In the genomic region with DNA sequence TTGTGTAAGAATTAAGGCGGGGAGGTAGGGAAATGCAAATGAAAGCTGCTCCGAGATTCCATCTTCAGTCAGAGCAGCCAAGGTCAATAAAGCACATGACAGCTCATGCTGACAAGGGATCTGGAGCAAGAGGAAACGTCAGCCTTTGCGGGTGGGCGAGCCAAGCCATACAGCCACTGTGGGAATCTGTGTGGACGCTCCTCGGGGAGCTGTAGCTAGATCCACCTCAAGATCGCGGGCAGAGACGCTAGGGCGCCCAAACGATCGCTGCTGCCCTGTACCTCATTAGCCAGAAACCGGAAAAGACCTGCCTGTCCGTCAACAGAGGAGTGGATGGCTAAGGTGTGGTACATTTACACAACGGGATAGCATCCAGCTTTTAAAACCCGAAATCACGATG, we compare ENCODE assay signal across 7 mouse cellular contexts. TPM values are rescaled to one million over a fixed set of nuclear protein-coding genes. Genes with fewer than 3 reads are reported as not detected.
DNase-seq lines count a peak whose midpoint lies in the region; ATAC-seq and TF ChIP-seq lines count a peak whose summit lies in the region.

No protein-coding gene starts in this region.

- no peak for TF ChIP-seq CTCF in E14TG2a.4 (conservative IDR thresholded peaks at IDR 0.05; ENCODE audit: low read length)
- TF ChIP-seq CTCF in forebrain, postnatal 0 days (IDR thresholded peaks at IDR 0.05; ENCODE audit: low read depth) = no peak
- no peak for TF ChIP-seq CTCF in midbrain, postnatal 0 days (IDR thresholded peaks at IDR 0.05)

- peak overlapping the region; percentile 49 for H3K9ac ChIP-seq in forebrain, postnatal 0 days
- H3K9ac ChIP-seq in kidney, embryonic 16.5 days (replicated peaks; ENCODE audit: low read length) = peak overlapping the region; percentile 45
- peak overlapping the region; percentile 57 for H3K9ac ChIP-seq in midbrain, postnatal 0 days (replicated peaks; ENCODE audit: low read length, poor library complexity, severe bottlenecking)

- peak overlapping the region; percentile 73 for H3K4me3 ChIP-seq in E14TG2a.4 (replicated peaks; ENCODE audit: low read length)
- peak overlapping the region; percentile 25 for H3K4me3 ChIP-seq in forebrain, postnatal 0 days (ENCODE audit: low read depth, low read length)
- H3K4me3 ChIP-seq in kidney, embryonic 16.5 days (ENCODE audit: low read length) = peak overlapping the region; percentile 39
- peak overlapping the region; percentile 34 for H3K4me3 ChIP-seq in midbrain, postnatal 0 days (ENCODE audit: low read depth, low read length)

- H3K36me3 ChIP-seq in E14TG2a.4 (ENCODE audit: insufficient read depth, low read length) = no peaks in the 10 kb centered on the region
- H3K36me3 ChIP-seq in forebrain, postnatal 0 days (ENCODE audit: insufficient read depth) = no peaks in the 10 kb centered on the region
- H3K36me3 ChIP-seq in kidney, embryonic 16.5 days (ENCODE audit: insufficient read depth, low read length) = no peaks in the 10 kb centered on the region
- H3K36me3 ChIP-seq in midbrain, postnatal 0 days (ENCODE audit: insufficient read depth, low read length) = no peaks in the 10 kb centered on the region

- peaks cover 95% of the 10 kb centered on the region for H3K4me1 ChIP-seq in E14TG2a.4 (replicated peaks; ENCODE audit: low read depth, low read length)
- peaks cover 13% of the 10 kb centered on the region; the same call in 1 of the 2 replicates for H3K4me1 ChIP-seq in forebrain, postnatal 0 days (ENCODE audit: insufficient read depth)
- peaks cover 28% of the 10 kb centered on the region for H3K4me1 ChIP-seq in kidney, embryonic 16.5 days (ENCODE audit: insufficient read depth, low read length)
- peaks cover 8% of the 10 kb centered on the region; the same call in 1 of the 2 replicates for H3K4me1 ChIP-seq in midbrain, postnatal 0 days (ENCODE audit: insufficient read depth, low read length)

- 3% methylated on average over 18 of the region's 18 CpGs for WGBS in forebrain, postnatal 0 days
- WGBS in kidney, embryonic 16.5 days = under 1% methylated on average over 18 of the region's 18 CpGs
- 1% methylated on average over 18 of the region's 18 CpGs for WGBS in midbrain, postnatal 0 days

- no peaks in the 10 kb centered on the region for H3K9me3 ChIP-seq in E14TG2a.4 (ENCODE audit: low read length)
- no peaks in the 10 kb centered on the region for H3K9me3 ChIP-seq in forebrain, postnatal 0 days (ENCODE audit: low read length)
- no peaks in the 10 kb centered on the region for H3K9me3 ChIP-seq in kidney, embryonic 16.5 days (ENCODE audit: low read length)
- no peaks in the 10 kb centered on the region for H3K9me3 ChIP-seq in midbrain, postnatal 0 days (ENCODE audit: low read length)

- peak; percentile 16; the same call in 1 of the 2 replicates for ATAC-seq in forebrain, postnatal 0 days
- peak; percentile 44; the same call in 1 of the 2 replicates for ATAC-seq in kidney, embryonic 16.5 days (ENCODE audit: low FRiP score, low TSS enrichment)
- 0 out of 2 replicates have a peak, but pooled peaks have one; percentile 44 for ATAC-seq in midbrain, postnatal 0 days (ENCODE audit: low FRiP score)
- ATAC-seq in erythroid progenitor cell, adult 5-6 weeks (replicated peaks; ENCODE audit: low FRiP score, poor library complexity, severe bottlenecking) = no peak

- DNase-seq in R1 (ENCODE audit: low read depth, low spot score) = peak; percentile 90
- DNase-seq in forebrain, postnatal 0 days = no peak
- peak; percentile 24 for DNase-seq in midbrain, postnatal 0 days (ENCODE audit: low spot score)
- DNase-seq in thymus, adult 18-20 months = no peak

- peak overlapping the region; percentile 50 for H3K4me2 ChIP-seq in forebrain, postnatal 0 days (ENCODE audit: low read depth)
- peak overlapping the region; percentile 61 for H3K4me2 ChIP-seq in kidney, embryonic 16.5 days (replicated peaks; ENCODE audit: low read depth, low read length)
- H3K4me2 ChIP-seq in midbrain, postnatal 0 days (ENCODE audit: low read depth, low read length, poor library complexity, severe bottlenecking) = peak overlapping the region; percentile 70

- no peaks in the 10 kb centered on the region for H3K27me3 ChIP-seq in E14TG2a.4 (ENCODE audit: insufficient read depth, low read length)
- no peaks in the 10 kb centered on the region; the same call in 1 of the 2 replicates for H3K27me3 ChIP-seq in forebrain, postnatal 0 days (ENCODE audit: insufficient read depth, low read length)
- no peaks in the 10 kb centered on the region for H3K27me3 ChIP-seq in kidney, embryonic 16.5 days (ENCODE audit: insufficient read depth, low read length)
- no peaks in the 10 kb centered on the region for H3K27me3 ChIP-seq in midbrain, postnatal 0 days (ENCODE audit: insufficient read depth, low read length)

- H3K27ac ChIP-seq in forebrain, postnatal 0 days (ENCODE audit: low read depth, low read length) = no peak overlapping the region
- no peak overlapping the region for H3K27ac ChIP-seq in kidney, embryonic 16.5 days (ENCODE audit: low read length)
- H3K27ac ChIP-seq in midbrain, postnatal 0 days (ENCODE audit: low read depth, low read length) = no peak overlapping the region

RNA-seq across cellular contexts. Expression of a gene that starts 7.4 kb away (rescaled TPM):
- total RNA-seq in forebrain, postnatal 0 days (2014; rRNA removed) = 1.7 and 4.1 TPM in 2 replicates
- polyA plus RNA-seq in forebrain, postnatal 0 days (2015; fragmentation: Nextera tagmentation; extraction: Ambion mirVana) = 1.2 and 2.0 TPM in 2 replicates
- polyA plus RNA-seq in kidney, embryonic 16.5 days (2015; fragmentation: Nextera tagmentation; extraction: Ambion mirVana) = 7.4 and 7.9 TPM in 2 replicates
- total RNA-seq in midbrain, postnatal 0 days (2014; rRNA removed) = 3.5 and 3.6 TPM in 2 replicates
- 2.2 and 2.4 TPM in 2 replicates for polyA plus RNA-seq in midbrain, postnatal 0 days (2015; fragmentation: Nextera tagmentation; extraction: Ambion mirVana)
- 16.3 and 17.7 TPM in 2 replicates for total RNA-seq in erythroid progenitor cell, adult 5-6 weeks (2015; ENCODE audit: low replicate concordance)
- total RNA-seq in erythroid progenitor cell, adult 5-6 weeks (2017; ENCODE audit: low replicate concordance) = 14.5 and 17.5 TPM in 2 replicates

Comparison
In these comparisons a context has a peak if more than half of its experiments do, and no peak if none do; other contexts are left out.
1. DNase-seq: peak in R1 (single experiment) and midbrain, postnatal 0 days (single experiment); none in forebrain, postnatal 0 days (single experiment) and thymus, adult 18-20 months (0 of 2).
2. Peak in every context shown above with its lines, with median percentiles within 50 percentile points of each other: H3K4me3 ChIP-seq, H3K4me2 ChIP-seq and H3K9ac ChIP-seq.